Mouse (Mus musculus): ENCODE data around the gene Lamc1. TPM values are rescaled to one million over a fixed set of nuclear protein-coding genes. Genes with fewer than 3 reads are reported as not detected.
A peak's percentile ranks its signal among the peaks of the same experiment; 100 is the strongest.

Lamc1 gene
- polyA plus RNA-seq, 1 experiment = 30.3 TPM

- Histone ChIP-seq H3K27me3 (ENCODE audit: control insufficient read depth, insufficient read depth, low read length) (peaks cover 7% of the 10 kb centered on the region; the same call in 1 of the 2 replicates), H3K36me3 (ENCODE audit: control insufficient read depth, insufficient read depth, low read length) (no peaks in the 10 kb centered on the region), H3K27ac (ENCODE audit: control insufficient read depth, insufficient read depth, low read length) (no peak within 1 kb of the TSS), H3K4me1 (replicated peaks; ENCODE audit: control insufficient read depth, insufficient read depth, low read length) (no peaks in the 10 kb centered on the region; the same call in 1 of the 2 replicates), H3K4me3 (ENCODE audit: control insufficient read depth, insufficient read depth, low read length) (peak within 1 kb of the TSS; percentile 10; the same call in 1 of the 2 replicates)
- TF ChIP-seq POLR2A (IDR thresholded peaks at IDR 0.05; ENCODE audit: control insufficient read depth, extremely low read depth, insufficient read depth, low read length, poor library complexity) = no peak
- TF ChIP-seq CTCF (IDR thresholded peaks at IDR 0.05; ENCODE audit: borderline replicate concordance, control insufficient read depth, extremely low read depth, insufficient read depth, low read length, poor library complexity) = no peak
- WGBS = 8% methylated on average over 46 of the region's 46 CpGs
- DNase-seq = peak; percentile 21
These were observed 146.5 kb downstream of the Lamc1 start, which contains the start of gene Lamc2 for GRCm38 (mm10) chr1:153185828-153186803. Gene Lamc2, minus strand, starts transcription at chr1:153186447.

- H3K27me3 ChIP-seq (ENCODE audit: control insufficient read depth, insufficient read depth, low read length) = peaks cover 6% of the 10 kb centered on the region; the same call in 1 of the 2 replicates
- 86% methylated on average over 9 of the region's 9 CpGs for WGBS
- no peak overlapping the region for H3K27ac ChIP-seq (ENCODE audit: control insufficient read depth, insufficient read depth, low read length)
- TF ChIP-seq POLR2A (IDR thresholded peaks at IDR 0.05; ENCODE audit: control insufficient read depth, extremely low read depth, insufficient read depth, low read length, poor library complexity) = no peak
- no peaks in the 10 kb centered on the region; the same call in 1 of the 2 replicates for H3K4me1 ChIP-seq (replicated peaks; ENCODE audit: control insufficient read depth, insufficient read depth, low read length)
- no peak for DNase-seq
- no peak overlapping the region for H3K4me3 ChIP-seq (ENCODE audit: control insufficient read depth, insufficient read depth, low read length)
- H3K36me3 ChIP-seq (ENCODE audit: control insufficient read depth, insufficient read depth, low read length) = no peaks in the 10 kb centered on the region
These were observed 151.8 kb downstream of the Lamc1 start for GRCm38 (mm10) chr1:153180586-153181289.

GRCm38 (mm10) chr1:153180160-153180559, 152.4 kb downstream of the Lamc1 start:
- Histone ChIP-seq H3K27me3 (ENCODE audit: control insufficient read depth, insufficient read depth, low read length) (peaks cover 3% of the 10 kb centered on the region; the same call in 1 of the 2 replicates), H3K4me1 (replicated peaks; ENCODE audit: control insufficient read depth, insufficient read depth, low read length) (no peaks in the 10 kb centered on the region), H3K4me3 (ENCODE audit: control insufficient read depth, insufficient read depth, low read length) (no peak overlapping the region), H3K27ac (ENCODE audit: control insufficient read depth, insufficient read depth, low read length) (no peak overlapping the region), H3K36me3 (ENCODE audit: control insufficient read depth, insufficient read depth, low read length) (no peaks in the 10 kb centered on the region)
- WGBS = 84% methylated on average over 4 of the region's 4 CpGs
- TF ChIP-seq CTCF (IDR thresholded peaks at IDR 0.05; ENCODE audit: borderline replicate concordance, control insufficient read depth, extremely low read depth, insufficient read depth, low read length, poor library complexity) (no peak), POLR2A (IDR thresholded peaks at IDR 0.05; ENCODE audit: control insufficient read depth, extremely low read depth, insufficient read depth, low read length, poor library complexity) (no peak)
- DNase-seq = no peak

- WGBS = 79% methylated on average over 12 of the region's 12 CpGs
- no peak for TF ChIP-seq CTCF (IDR thresholded peaks at IDR 0.05; ENCODE audit: borderline replicate concordance, control insufficient read depth, extremely low read depth, insufficient read depth, low read length, poor library complexity)
- no peak for TF ChIP-seq POLR2A (IDR thresholded peaks at IDR 0.05; ENCODE audit: control insufficient read depth, extremely low read depth, insufficient read depth, low read length, poor library complexity)
- Histone ChIP-seq H3K27me3 (ENCODE audit: control insufficient read depth, insufficient read depth, low read length) (no peaks in the 10 kb centered on the region), H3K27ac (ENCODE audit: control insufficient read depth, insufficient read depth, low read length) (no peak overlapping the region), H3K36me3 (ENCODE audit: control insufficient read depth, insufficient read depth, low read length) (no peaks in the 10 kb centered on the region), H3K4me3 (ENCODE audit: control insufficient read depth, insufficient read depth, low read length) (no peak overlapping the region), H3K4me1 (replicated peaks; ENCODE audit: control insufficient read depth, insufficient read depth, low read length) (no peaks in the 10 kb centered on the region)
- DNase-seq = no peak
These were observed 157.8 kb downstream of the Lamc1 start for GRCm38 (mm10) chr1:153174801-153175200.

- no peaks in the 10 kb centered on the region for H3K27me3 ChIP-seq (ENCODE audit: control insufficient read depth, insufficient read depth, low read length)
- H3K4me1 ChIP-seq (replicated peaks; ENCODE audit: control insufficient read depth, insufficient read depth, low read length) = no peaks in the 10 kb centered on the region
- H3K27ac ChIP-seq (ENCODE audit: control insufficient read depth, insufficient read depth, low read length) = no peak overlapping the region
- no peak overlapping the region for H3K4me3 ChIP-seq (ENCODE audit: control insufficient read depth, insufficient read depth, low read length)
- DNase-seq = no peak
- TF ChIP-seq CTCF (IDR thresholded peaks at IDR 0.05; ENCODE audit: borderline replicate concordance, control insufficient read depth, extremely low read depth, insufficient read depth, low read length, poor library complexity) (no peak), POLR2A (IDR thresholded peaks at IDR 0.05; ENCODE audit: control insufficient read depth, extremely low read depth, insufficient read depth, low read length, poor library complexity) (no peak)
- H3K36me3 ChIP-seq (ENCODE audit: control insufficient read depth, insufficient read depth, low read length) = no peaks in the 10 kb centered on the region
- WGBS = 23% methylated on average over 3 of the region's 3 CpGs
These were observed 159.3 kb downstream of the Lamc1 start for GRCm38 (mm10) chr1:153173276-153173675.

- H3K27me3 ChIP-seq (ENCODE audit: control insufficient read depth, insufficient read depth, low read length) = no peaks in the 10 kb centered on the region
- no peak overlapping the region for H3K4me3 ChIP-seq (ENCODE audit: control insufficient read depth, insufficient read depth, low read length)
- no peaks in the 10 kb centered on the region for H3K36me3 ChIP-seq (ENCODE audit: control insufficient read depth, insufficient read depth, low read length)
- TF ChIP-seq CTCF (IDR thresholded peaks at IDR 0.05; ENCODE audit: borderline replicate concordance, control insufficient read depth, extremely low read depth, insufficient read depth, low read length, poor library complexity) = no peak
- TF ChIP-seq POLR2A (IDR thresholded peaks at IDR 0.05; ENCODE audit: control insufficient read depth, extremely low read depth, insufficient read depth, low read length, poor library complexity) = no peak
- WGBS = 63% methylated on average over 9 of the region's 9 CpGs
- DNase-seq = no peak
- no peak overlapping the region for H3K27ac ChIP-seq (ENCODE audit: control insufficient read depth, insufficient read depth, low read length)
- H3K4me1 ChIP-seq (replicated peaks; ENCODE audit: control insufficient read depth, insufficient read depth, low read length) = no peaks in the 10 kb centered on the region
These were observed 160.3 kb downstream of the Lamc1 start for GRCm38 (mm10) chr1:153172291-153172731.

Data from thymus, adult 2 months (tissue).